Mouse (Mus musculus): ENCODE data around the gene Mex3a.
A peak's percentile ranks its signal among the peaks of the same experiment; 100 is the strongest.

The Mex3a gene

DNA sequence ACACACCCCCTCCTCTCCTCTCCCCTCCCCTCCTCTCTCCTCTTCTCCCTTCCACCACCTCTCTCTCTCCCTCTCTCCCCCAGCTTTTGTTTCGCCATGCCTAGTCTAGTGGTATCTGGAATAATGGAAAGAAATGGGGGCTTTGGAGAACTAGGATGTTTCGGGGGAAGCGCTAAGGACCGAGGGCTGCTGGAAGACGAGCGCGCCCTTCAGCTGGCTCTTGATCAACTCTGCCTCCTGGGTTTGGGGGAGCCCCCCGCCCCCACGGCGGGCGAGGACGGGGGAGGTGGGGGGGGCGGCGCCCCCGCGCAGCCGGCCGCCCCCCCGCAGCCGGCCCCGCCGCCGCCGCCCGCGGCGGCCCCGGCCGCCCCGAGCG, at the start of gene Mex3a:
Mex3a (plus strand) TSS at position 97 of the 376 bp plus-strand sequence.
- no peak for DNase-seq (ENCODE audit: low read depth, low spot score)

GRCm38 (mm10) chr3:88483141-88483540, 49.1 kb upstream of the Mex3a start:
- DNase-seq (ENCODE audit: low read depth, low spot score), result no peak

DNA sequence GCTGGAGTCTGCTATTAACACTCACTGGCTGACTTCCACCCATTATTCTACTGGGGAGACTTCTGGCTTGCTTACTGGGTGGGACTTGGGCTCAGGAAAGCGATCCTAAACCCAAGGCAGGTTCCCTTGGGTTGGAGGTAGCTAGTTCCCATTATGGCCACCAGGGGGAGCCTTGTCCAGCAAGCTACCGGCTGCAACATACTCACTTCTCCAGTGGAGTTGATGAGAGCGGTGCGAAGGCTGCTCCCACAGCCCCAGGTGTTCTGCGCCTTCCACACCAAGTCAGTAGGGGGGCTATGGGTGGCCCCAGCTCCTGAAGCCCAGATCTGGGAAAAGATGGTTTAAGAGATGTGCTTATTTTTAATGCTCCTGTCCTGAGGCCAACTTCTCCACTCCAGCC, 48.6 kb upstream of the Mex3a start:
- peak; percentile 88 for DNase-seq (ENCODE audit: low read depth, low spot score)

DNA sequence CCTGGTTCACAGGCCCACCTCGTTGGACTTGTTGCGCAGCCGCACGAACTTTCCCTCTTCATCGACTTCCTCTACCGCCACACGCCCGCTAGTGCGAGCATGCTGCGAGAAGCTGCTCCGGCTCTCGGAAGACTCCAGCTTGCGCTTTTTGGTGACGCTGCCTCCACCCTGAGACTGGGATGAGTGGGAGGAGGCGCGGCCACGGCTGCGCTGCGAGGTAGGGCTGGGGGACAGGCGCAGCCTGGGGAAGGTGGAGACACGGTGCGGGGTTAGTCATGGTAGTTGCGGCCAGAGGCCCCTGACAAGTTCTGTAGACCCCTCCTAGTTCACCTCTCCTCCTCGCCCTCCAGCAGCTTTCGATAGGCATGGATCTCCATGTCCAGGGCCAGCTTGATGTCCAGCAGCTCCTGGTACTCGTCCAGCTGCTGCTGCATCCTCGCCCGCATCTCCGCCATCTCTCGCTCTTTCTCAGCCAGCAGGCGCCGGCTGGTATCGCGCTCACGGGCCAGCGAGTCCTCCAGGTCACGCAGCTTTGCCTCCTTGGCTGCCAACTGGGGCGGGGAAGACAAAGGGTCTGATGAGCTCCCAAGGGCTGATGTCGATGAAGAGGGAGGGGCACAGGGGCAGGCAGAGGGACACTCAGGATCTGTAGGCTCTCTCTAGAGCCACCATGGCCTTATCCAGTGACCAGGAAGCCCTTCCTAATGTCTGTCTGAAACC, 47.4 kb upstream of the Mex3a start:
- peak; percentile 49 for DNase-seq (ENCODE audit: low read depth, low spot score)

DNA sequence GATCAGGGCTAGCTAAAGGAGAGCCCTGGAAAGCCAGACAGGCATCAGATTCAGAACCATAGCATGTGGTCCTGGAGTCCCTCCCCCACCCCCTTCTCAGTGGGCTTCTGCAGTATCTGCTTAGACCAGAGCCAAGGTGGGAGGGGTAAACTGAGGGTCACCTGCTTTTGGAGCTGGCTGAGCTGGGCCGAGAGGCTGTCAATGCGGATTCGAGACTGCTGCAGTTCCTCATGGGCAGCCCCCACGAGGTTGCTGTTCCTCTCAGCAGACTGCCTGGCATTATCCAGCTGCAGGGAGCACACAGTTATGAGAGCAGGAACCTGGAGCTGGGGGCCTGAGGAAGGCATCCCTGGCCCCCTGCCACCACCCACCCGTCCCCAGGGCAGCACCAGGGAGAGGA, 46.2 kb upstream of the Mex3a start:
- DNase-seq (ENCODE audit: low read depth, low spot score), result no peak

GRCm38 (mm10) chr3:88486887-88487286, 45.3 kb upstream of the Mex3a start:
- no peak for DNase-seq (ENCODE audit: low read depth, low spot score)

GRCm38 (mm10) chr3:88487396-88487795, 44.8 kb upstream of the Mex3a start:
- DNase-seq (ENCODE audit: low read depth, low spot score), result no peak

DNA sequence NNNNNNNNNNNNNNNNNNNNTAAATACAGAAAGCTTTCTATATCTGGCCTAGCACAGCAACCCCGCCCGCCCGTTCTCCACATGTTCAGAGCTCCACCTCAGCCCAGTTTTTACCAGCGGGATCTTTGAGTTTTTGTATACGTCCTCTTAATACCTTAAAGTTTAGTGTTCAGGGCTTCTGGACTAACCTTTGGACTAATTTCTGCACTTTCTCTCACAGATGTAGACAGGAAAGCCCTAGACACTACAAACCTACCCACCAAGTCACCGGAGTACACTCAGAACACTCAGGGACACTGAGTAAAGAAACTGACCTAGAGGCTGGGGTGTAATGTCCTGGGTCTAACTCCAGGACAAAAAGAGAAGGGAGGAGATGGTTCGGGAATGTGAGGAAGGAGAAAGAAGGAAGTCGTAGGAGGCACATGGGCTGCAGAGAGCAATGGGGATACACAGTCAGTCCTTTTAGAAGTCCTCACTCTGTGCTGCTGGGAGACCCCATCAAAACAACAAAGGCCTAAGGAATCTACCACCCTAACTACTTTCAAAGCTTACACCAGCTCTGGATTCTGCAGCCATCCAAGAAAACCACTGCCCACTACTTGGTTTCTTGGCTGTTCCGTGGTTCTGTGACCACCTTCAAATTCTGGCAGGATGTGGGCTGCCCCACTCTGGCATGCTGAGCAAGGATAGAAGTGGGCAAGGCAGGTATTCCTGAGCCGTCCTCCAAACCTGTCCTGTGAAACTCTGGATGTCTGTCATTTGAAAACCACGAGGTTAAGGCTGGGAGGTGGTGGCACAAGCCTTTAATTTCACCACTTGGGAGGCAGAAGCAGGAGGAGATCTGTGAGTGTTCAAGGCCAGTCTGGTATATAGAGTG, 38.3 kb upstream of the Mex3a start:
- DNase-seq (ENCODE audit: low read depth, low spot score), result no peak

- DNase-seq (ENCODE audit: low read depth, low spot score), result no peak
Observed at GRCm38 (mm10) chr3:88494836-88495628, 37.2 kb upstream of the Mex3a start.

- DNase-seq (ENCODE audit: low read depth, low spot score), result no peak
Observed at GRCm38 (mm10) chr3:88495741-88496415, 36.3 kb upstream of the Mex3a start.

DNA sequence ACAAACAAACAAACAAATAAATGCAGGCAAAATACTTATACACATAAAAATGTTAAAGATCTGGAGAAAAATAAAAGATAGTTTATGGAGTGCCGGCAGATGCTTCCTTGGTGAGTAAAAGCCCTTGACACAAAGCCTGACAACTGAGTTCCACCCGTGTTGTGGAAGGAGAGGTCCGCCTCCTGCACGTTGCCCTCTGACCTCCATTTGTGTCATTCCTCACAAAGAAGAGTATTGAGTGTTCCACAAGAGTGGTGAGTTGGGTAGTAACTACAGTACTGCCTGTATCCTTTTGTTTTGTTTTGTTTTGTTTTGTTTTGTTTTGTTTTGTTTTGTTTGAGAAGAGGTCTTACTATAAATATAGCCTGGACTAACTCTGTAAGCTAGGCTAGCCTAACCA, 32.6 kb upstream of the Mex3a start:
- DNase-seq (ENCODE audit: low read depth, low spot score), result no peak

DNA sequence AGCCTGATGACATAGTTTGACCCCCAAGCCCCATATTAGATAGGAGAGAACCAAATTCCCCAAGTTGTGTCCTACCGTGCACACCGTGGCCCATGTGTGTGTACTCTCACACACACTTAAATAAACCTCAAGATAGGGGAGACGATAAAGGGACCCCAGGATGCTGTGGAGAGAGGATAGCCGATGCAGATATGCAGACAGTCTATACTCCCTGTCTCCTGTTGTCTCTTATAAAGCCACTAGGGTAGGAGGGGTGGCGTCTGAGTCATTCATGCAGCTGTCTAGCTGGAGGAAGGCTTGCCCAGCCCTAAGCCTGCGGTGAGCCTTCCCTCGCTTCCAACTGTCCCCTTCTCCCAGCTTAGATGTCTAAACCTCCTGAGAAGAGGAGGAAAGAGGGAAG, 32.1 kb upstream of the Mex3a start:
- no peak for DNase-seq (ENCODE audit: low read depth, low spot score)

- DNase-seq (ENCODE audit: low read depth, low spot score), result no peak
Observed at GRCm38 (mm10) chr3:88500655-88501365, 31.4 kb upstream of the Mex3a start.

- no peak for DNase-seq (ENCODE audit: low read depth, low spot score)
Observed at GRCm38 (mm10) chr3:88501366-88502030, 30.7 kb upstream of the Mex3a start.

GRCm38 (mm10) chr3:88502031-88502571, 30.1 kb upstream of the Mex3a start:
- DNase-seq (ENCODE audit: low read depth, low spot score), result no peak

DNA sequence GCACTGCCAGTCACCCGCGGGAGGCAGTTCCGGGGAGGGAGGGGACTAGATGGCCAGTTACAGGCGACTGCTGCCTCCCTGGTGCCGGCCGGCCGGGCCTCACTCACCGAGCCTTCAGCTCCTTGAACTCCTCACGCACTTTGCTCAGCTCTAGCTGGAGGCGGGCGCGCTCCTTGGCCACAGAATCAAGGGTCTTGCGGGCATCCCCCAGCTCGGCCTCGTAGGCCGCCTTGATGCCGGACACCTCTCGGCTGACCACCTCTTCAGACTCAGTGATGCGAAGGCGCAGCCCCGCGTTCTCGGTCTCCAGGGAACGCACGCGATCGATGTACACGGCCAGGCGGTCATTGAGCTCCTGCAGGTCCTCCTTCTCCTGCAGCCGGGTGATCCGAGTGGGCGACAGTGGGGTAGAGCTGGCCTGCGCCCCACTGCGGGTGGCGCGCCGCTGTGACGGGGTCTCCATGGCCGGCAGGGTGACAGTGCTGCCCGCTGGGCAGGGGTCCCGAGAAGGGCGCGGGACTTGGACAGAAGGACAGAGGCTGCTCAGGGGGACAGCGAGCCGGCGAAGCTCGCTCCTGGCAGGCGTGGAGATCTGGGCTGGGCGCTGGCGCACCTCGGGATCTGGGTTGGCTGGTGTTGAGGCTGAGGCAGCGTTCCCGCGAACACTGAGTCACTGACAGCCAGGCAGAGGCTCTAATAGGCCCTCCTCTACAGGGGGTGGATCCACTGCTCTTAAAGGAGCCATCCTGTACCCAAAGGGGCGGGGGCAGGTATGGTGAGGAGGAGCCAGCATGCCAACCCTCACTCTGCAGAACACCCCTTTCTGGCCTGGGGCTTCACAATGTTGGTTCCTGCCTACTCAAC, 29.3 kb upstream of the Mex3a start:
- peak; percentile 94 for DNase-seq (ENCODE audit: low read depth, low spot score)

- no peak for DNase-seq (ENCODE audit: low read depth, low spot score)
Observed at GRCm38 (mm10) chr3:88503505-88503863, 28.7 kb upstream of the Mex3a start.

- no peak for DNase-seq (ENCODE audit: low read depth, low spot score)
Observed at GRCm38 (mm10) chr3:88503881-88504746, 28.1 kb upstream of the Mex3a start.

All from R1 (cell line).